Mouse (Mus musculus) natural killer cell, adult 2 months (primary cell): Measurements from ENCODE around the gene Kdelr2.

Source experiments
- DNase-seq, 2 experiments: peaks; one replicate each; pipeline ENCODE4 v3.0.0; 2022; ENCODE audit warnings: low spot score in 2 of 2

Kdelr2 gene

GRCm38 (mm10) chr5:143471165-143471546 is 67.5 kb downstream of the Kdelr2 start:
- DNase-seq, result no peak
